Mouse (Mus musculus) midbrain, embryonic 16.5 days (tissue): ENCODE data around the gene Otx1. TPM values are rescaled to one million over a fixed set of nuclear protein-coding genes. Genes with fewer than 3 reads are reported as not detected.

Source experiments
- ATAC-seq: fragments of 200-750 bp; cut with Nextera tagmentation; 2 replicates; pipeline ENCODE4 v1.8.0; 2017; ENCODE audit warnings: moderate TSS enrichment
- H3K27ac ChIP-seq: fragments of 300-500 bp; sonication (generic); 2 replicates; pipeline ENCODE4 v1.5.1; 2014; ENCODE audit warnings: mild to moderate bottlenecking, low read length, mixed read lengths
- H3K27me3 ChIP-seq: fragments of 300-500 bp; sonication (generic); 2 replicates; pipeline ENCODE4 v1.6.1; 2014; ENCODE audit warnings: low read depth, low read length, mixed read lengths; ENCODE audit not compliant: control insufficient read depth, insufficient read depth
- H3K36me3 ChIP-seq: fragments of 300-500 bp; sonication (generic); 2 replicates; pipeline ENCODE4 v1.6.1; 2014; ENCODE audit warnings: mild to moderate bottlenecking, low read length, moderate library complexity, mixed read lengths; ENCODE audit not compliant: control insufficient read depth, insufficient read depth
- H3K4me1 ChIP-seq: fragments of 300-500 bp; sonication (generic); 2 replicates; pipeline ENCODE4 v1.6.1; 2014; ENCODE audit warnings: mild to moderate bottlenecking, low read length, mixed read lengths; ENCODE audit not compliant: control insufficient read depth, insufficient read depth
- H3K4me2 ChIP-seq: fragments of 300-500 bp; sonication (generic); 2 replicates; pipeline ENCODE4 v1.6.1; 2014; ENCODE audit warnings: mild to moderate bottlenecking, low read length, mixed read lengths
- H3K4me3 ChIP-seq: fragments of 300-500 bp; sonication (generic); 2 replicates; pipeline ENCODE4 v1.5.1; 2014; ENCODE audit warnings: low read depth, mild to moderate bottlenecking, low read length, moderate library complexity, mixed read lengths
- H3K9ac ChIP-seq: fragments of 300-500 bp; sonication (generic); 2 replicates; pipeline ENCODE4 v1.6.1; 2014; ENCODE audit warnings: low read depth, low read length, mixed read lengths
- H3K9me3 ChIP-seq: fragments of 300-500 bp; sonication (generic); replicated peaks from 2 replicates; pipeline ENCODE4 v1.6.1; 2014; ENCODE audit warnings: mild to moderate bottlenecking, low read length, mixed read lengths; ENCODE audit not compliant: control insufficient read depth, poor library complexity, severe bottlenecking
- WGBS: fragments of 180-500 bp; shearing (Covaris S2); extraction: QIAGEN DNeasy Blood & Tissue Kit; methylation state at CpG from one replicate; pipeline ENCODE4 v1.1.7; 2014; 5-methylcytosine and 5-hydroxymethylcytosine counted together
- polyA plus RNA-seq: library from polyadenylated mRNA; unstranded; fragments of >200 nt; fragmentation: Nextera tagmentation; extraction: Ambion mirVana; gene quantifications from 2 replicates; pipeline ENCODE4 v1.2.1, GENCODE M21; 2015

Otx1 gene
- 9.8 and 11.0 TPM in 2 replicates for polyA plus RNA-seq

GRCm38 (mm10) chr11:22002783-22003340 is at the start of gene Otx1:
Gene Otx1, minus strand, starts transcription at chr11:22002897.
- no peak for ATAC-seq
- WGBS: under 1% methylated on average over 34 of the region's 34 CpGs
- Histone ChIP-seq H3K27me3 (peaks cover 47% of the 10 kb centered on the region), H3K4me2 (peak within 1 kb of the TSS; percentile 63), H3K9me3 (no peaks in the 10 kb centered on the region), H3K36me3 (0 out of 2 replicates have a peak, but pooled peaks cover 2% of the 10 kb centered on the region), H3K9ac (peak within 1 kb of the TSS; percentile 63), H3K4me1 (peaks cover 10% of the 10 kb centered on the region), H3K27ac (peak within 1 kb of the TSS; percentile 84), H3K4me3 (peak within 1 kb of the TSS; percentile 49)

GRCm38 (mm10) chr11:22050864-22051263 is 48.2 kb upstream of the Otx1 start:
- Histone ChIP-seq H3K4me3 (no peak overlapping the region), H3K9ac (no peak overlapping the region), H3K4me1 (no peaks in the 10 kb centered on the region), H3K27ac (no peak overlapping the region), H3K4me2 (no peak overlapping the region), H3K36me3 (no peaks in the 10 kb centered on the region), H3K9me3 (no peaks in the 10 kb centered on the region), H3K27me3 (no peaks in the 10 kb centered on the region)
- ATAC-seq: no peak
- 87% methylated on average over 7 of the region's 7 CpGs for WGBS

GRCm38 (mm10) chr11:22039854-22040426 is 37.2 kb upstream of the Otx1 start:
- Histone ChIP-seq H3K27me3 (no peaks in the 10 kb centered on the region), H3K9ac (no peak overlapping the region), H3K36me3 (no peaks in the 10 kb centered on the region), H3K4me1 (peaks cover 3% of the 10 kb centered on the region; the same call in 1 of the 2 replicates), H3K27ac (no peak overlapping the region), H3K4me3 (no peak overlapping the region), H3K4me2 (no peak overlapping the region), H3K9me3 (no peaks in the 10 kb centered on the region)
- no peak for ATAC-seq
- WGBS: 37% methylated on average over 6 of the region's 6 CpGs

GRCm38 (mm10) chr11:22034564-22035105 is 31.9 kb upstream of the Otx1 start:
- H3K27me3 ChIP-seq: no peaks in the 10 kb centered on the region
- 7% methylated on average over 7 of the region's 7 CpGs for WGBS

GRCm38 (mm10) chr11:22033582-22033981 is 30.9 kb upstream of the Otx1 start:
- no peak overlapping the region for H3K27ac ChIP-seq
- no peak for ATAC-seq
- no peak overlapping the region for H3K4me3 ChIP-seq
- no peaks in the 10 kb centered on the region for H3K36me3 ChIP-seq
- H3K9ac ChIP-seq: no peak overlapping the region
- H3K9me3 ChIP-seq: no peaks in the 10 kb centered on the region
- no peaks in the 10 kb centered on the region for H3K4me1 ChIP-seq
- 81% methylated on average over 3 of the region's 3 CpGs for WGBS
- no peak overlapping the region for H3K4me2 ChIP-seq
- no peaks in the 10 kb centered on the region for H3K27me3 ChIP-seq

More at GRCm38 (mm10) chr11:22034564-22035105, 31.9 kb upstream of the Otx1 start:
- H3K9me3 ChIP-seq: no peaks in the 10 kb centered on the region
- no peak overlapping the region for H3K4me2 ChIP-seq
- no peaks in the 10 kb centered on the region; the same call in 1 of the 2 replicates for H3K4me1 ChIP-seq
- H3K36me3 ChIP-seq: no peaks in the 10 kb centered on the region
- ATAC-seq: no peak
- H3K9ac ChIP-seq: no peak overlapping the region
- H3K27ac ChIP-seq: no peak overlapping the region
- H3K4me3 ChIP-seq: no peak overlapping the region

- ATAC-seq: no peak
- Histone ChIP-seq H3K27ac (no peak overlapping the region), H3K9me3 (no peaks in the 10 kb centered on the region), H3K4me1 (no peaks in the 10 kb centered on the region; the same call in 1 of the 2 replicates), H3K9ac (no peak overlapping the region), H3K4me3 (no peak overlapping the region), H3K36me3 (no peaks in the 10 kb centered on the region), H3K4me2 (no peak overlapping the region), H3K27me3 (no peaks in the 10 kb centered on the region)
- WGBS: 100% methylated on average over 2 of the region's 2 CpGs
Measured at GRCm38 (mm10) chr11:22020602-22021001, 17.9 kb upstream of the Otx1 start.

- Histone ChIP-seq H3K4me1 (no peaks in the 10 kb centered on the region; the same call in 1 of the 2 replicates), H3K27me3 (peaks cover 3% of the 10 kb centered on the region), H3K27ac (no peak overlapping the region), H3K9me3 (no peaks in the 10 kb centered on the region), H3K4me3 (no peak overlapping the region), H3K36me3 (0 out of 2 replicates have a peak, but pooled peaks cover 3% of the 10 kb centered on the region), H3K4me2 (no peak overlapping the region), H3K9ac (no peak overlapping the region)
- 12% methylated on average over 8 of the region's 8 CpGs for WGBS
- peak; percentile 82; the same call in 1 of the 2 replicates for ATAC-seq
Measured at GRCm38 (mm10) chr11:22017444-22017843, 14.7 kb upstream of the Otx1 start.

- no peak overlapping the region for H3K9ac ChIP-seq
- no peak overlapping the region for H3K4me3 ChIP-seq
- H3K27me3 ChIP-seq: peaks cover 3% of the 10 kb centered on the region
- WGBS: 11% methylated on average over 3 of the region's 3 CpGs
- H3K4me1 ChIP-seq: no peaks in the 10 kb centered on the region; the same call in 1 of the 2 replicates
- no peak overlapping the region for H3K4me2 ChIP-seq
- no peak for ATAC-seq
- no peak overlapping the region for H3K27ac ChIP-seq
- H3K9me3 ChIP-seq: no peaks in the 10 kb centered on the region
- H3K36me3 ChIP-seq: 0 out of 2 replicates have a peak, but pooled peaks cover 3% of the 10 kb centered on the region
Measured at GRCm38 (mm10) chr11:22016341-22016740, 13.6 kb upstream of the Otx1 start.

- no peaks in the 10 kb centered on the region for H3K9me3 ChIP-seq
- H3K36me3 ChIP-seq: 0 out of 2 replicates have a peak, but pooled peaks cover 5% of the 10 kb centered on the region
- no peak overlapping the region for H3K9ac ChIP-seq
- H3K4me2 ChIP-seq: peak overlapping the region; percentile 32; the same call in 1 of the 2 replicates
- H3K4me1 ChIP-seq: peaks cover 7% of the 10 kb centered on the region; the same call in 1 of the 2 replicates
- H3K27me3 ChIP-seq: peaks cover 45% of the 10 kb centered on the region
- peak overlapping the region; percentile 61; the same call in 1 of the 2 replicates for H3K27ac ChIP-seq
- ATAC-seq: no peak
- H3K4me3 ChIP-seq: 0 out of 2 replicates have a peak overlapping the region, but pooled peaks have one; percentile 6
- 34% methylated on average over 2 of the region's 2 CpGs for WGBS
Measured at GRCm38 (mm10) chr11:22008817-22009216, 6.1 kb upstream of the Otx1 start.
